Mouse (Mus musculus): ENCODE data around the gene Zp3. TPM values are rescaled to one million over a fixed set of nuclear protein-coding genes. Genes with fewer than 3 reads are reported as not detected.

The Zp3 gene
- polyA plus RNA-seq, 1 experiment from 2014 or later, result not detected

GRCm38 (mm10) chr5:135971876-135972275 lies 8.0 kb upstream of the Zp3 start:
- Histone ChIP-seq H3K27ac (ENCODE audit: low read length) (no peak overlapping the region), H3K4me1 (replicated peaks; ENCODE audit: control insufficient read depth, insufficient read depth, low read length) (no peaks in the 10 kb centered on the region), H3K9ac (replicated peaks; ENCODE audit: low read depth, low read length) (no peak overlapping the region), H3K36me3 (ENCODE audit: control insufficient read depth, insufficient read depth) (no peaks in the 10 kb centered on the region), H3K4me2 (ENCODE audit: low read length) (no peak overlapping the region), H3K27me3 (replicated peaks; ENCODE audit: control insufficient read depth, insufficient read depth, low read length) (no peaks in the 10 kb centered on the region), H3K9me3 (ENCODE audit: control insufficient read depth, low read length) (no peaks in the 10 kb centered on the region), H3K4me3 (replicated peaks; ENCODE audit: low read length) (no peak overlapping the region)
- WGBS, result 94% methylated on average over 7 of the region's 7 CpGs
- ATAC-seq, result no peak

GRCm38 (mm10) chr5:135974365-135974764 lies 5.5 kb upstream of the Zp3 start, which contains the start of gene Ssc4d:
Ssc4d (minus strand) TSS chr5:135974531.
- no peak for ATAC-seq
- H3K9me3 ChIP-seq (ENCODE audit: control insufficient read depth, low read length), result no peaks in the 10 kb centered on the region
- no peaks in the 10 kb centered on the region for H3K4me1 ChIP-seq (replicated peaks; ENCODE audit: control insufficient read depth, insufficient read depth, low read length)
- H3K27ac ChIP-seq (ENCODE audit: low read length), result no peak within 1 kb of the TSS
- H3K9ac ChIP-seq (replicated peaks; ENCODE audit: low read depth, low read length), result no peak within 1 kb of the TSS
- no peaks in the 10 kb centered on the region for H3K27me3 ChIP-seq (replicated peaks; ENCODE audit: control insufficient read depth, insufficient read depth, low read length)
- no peak within 1 kb of the TSS for H3K4me2 ChIP-seq (ENCODE audit: low read length)
- WGBS, result 19% methylated on average over 8 of the region's 9 CpGs
- H3K4me3 ChIP-seq (replicated peaks; ENCODE audit: low read length), result no peak within 1 kb of the TSS
- H3K36me3 ChIP-seq (ENCODE audit: control insufficient read depth, insufficient read depth), result no peaks in the 10 kb centered on the region

DNA sequence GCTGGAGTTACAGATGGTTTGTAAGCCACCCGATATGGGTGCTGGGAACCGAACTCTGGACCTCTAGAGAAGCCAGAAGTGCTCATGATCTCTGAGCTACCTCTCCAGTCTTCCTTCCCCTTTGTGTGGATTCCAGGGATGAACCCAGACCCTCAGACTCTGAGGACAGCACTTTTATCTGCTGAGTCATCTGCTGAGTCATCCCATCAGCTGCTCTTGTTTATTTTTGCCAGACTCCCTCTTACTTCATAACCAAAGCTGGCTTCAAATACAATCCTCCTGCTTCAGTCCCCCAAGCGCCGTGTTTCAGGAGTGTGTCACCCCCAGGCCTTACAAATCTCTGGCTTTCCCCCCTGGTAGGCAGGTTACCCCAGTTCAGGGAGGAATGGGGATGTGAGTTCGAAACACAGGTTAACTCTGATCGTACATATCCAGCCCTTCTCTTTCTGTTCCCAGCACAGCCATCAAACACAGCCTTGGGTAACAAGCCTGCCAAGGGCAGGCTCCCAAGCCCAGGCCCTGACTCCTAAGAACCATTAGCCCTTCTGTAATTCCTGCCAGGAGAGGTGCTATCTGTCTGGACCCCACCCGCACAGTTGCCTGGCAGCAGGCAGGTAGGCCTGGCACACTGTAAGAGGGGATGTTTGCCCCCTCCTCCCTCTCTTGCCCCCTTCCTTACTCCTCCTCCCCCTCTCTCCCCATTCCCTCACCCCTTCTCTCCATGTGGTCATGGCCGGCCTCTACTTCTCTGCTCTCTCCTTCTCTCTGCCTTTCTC lies 3.8 kb upstream of the Zp3 start:
- no peaks in the 10 kb centered on the region for H3K36me3 ChIP-seq (ENCODE audit: control insufficient read depth, insufficient read depth)
- no peak overlapping the region for H3K27ac ChIP-seq (ENCODE audit: low read length)
- no peak for ATAC-seq
- no peaks in the 10 kb centered on the region for H3K9me3 ChIP-seq (ENCODE audit: control insufficient read depth, low read length)
- no peaks in the 10 kb centered on the region for H3K4me1 ChIP-seq (replicated peaks; ENCODE audit: control insufficient read depth, insufficient read depth, low read length)
- no peak overlapping the region for H3K9ac ChIP-seq (replicated peaks; ENCODE audit: low read depth, low read length)
- WGBS, result 93% methylated on average over 8 of the region's 8 CpGs
- no peak overlapping the region for H3K4me3 ChIP-seq (replicated peaks; ENCODE audit: low read length)
- no peak overlapping the region for H3K4me2 ChIP-seq (ENCODE audit: low read length)
- H3K27me3 ChIP-seq (replicated peaks; ENCODE audit: control insufficient read depth, insufficient read depth, low read length), result no peaks in the 10 kb centered on the region

DNA sequence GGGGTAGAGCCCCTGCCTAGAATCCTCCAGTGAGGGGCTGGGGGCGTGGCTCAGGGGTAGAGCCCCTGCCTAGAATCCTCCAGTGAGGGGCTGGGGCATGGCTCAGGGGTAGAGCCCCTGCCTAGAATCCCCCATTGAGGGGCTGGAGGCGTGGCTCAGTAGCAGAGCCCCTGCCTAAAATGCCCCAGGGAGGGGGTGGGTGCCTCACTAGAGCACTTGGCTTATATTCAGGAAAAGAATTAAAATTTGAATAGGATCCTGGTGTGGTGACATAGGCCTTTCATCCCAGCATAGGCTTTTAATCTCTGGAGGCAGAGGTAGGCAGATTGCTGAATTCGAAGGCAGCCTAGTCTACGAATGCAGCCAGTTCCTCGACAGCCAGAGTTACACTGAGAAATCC lies 518 bp upstream of the Zp3 start:
- Histone ChIP-seq H3K4me3 (replicated peaks; ENCODE audit: low read length) (no peak overlapping the region), H3K9me3 (ENCODE audit: control insufficient read depth, low read length) (no peaks in the 10 kb centered on the region), H3K4me2 (ENCODE audit: low read length) (no peak overlapping the region), H3K4me1 (replicated peaks; ENCODE audit: control insufficient read depth, insufficient read depth, low read length) (no peaks in the 10 kb centered on the region), H3K9ac (replicated peaks; ENCODE audit: low read depth, low read length) (no peak overlapping the region), H3K27me3 (replicated peaks; ENCODE audit: control insufficient read depth, insufficient read depth, low read length) (no peaks in the 10 kb centered on the region), H3K27ac (ENCODE audit: low read length) (no peak overlapping the region), H3K36me3 (ENCODE audit: control insufficient read depth, insufficient read depth) (no peaks in the 10 kb centered on the region)
- ATAC-seq, result no peak
- 70% methylated on average over 5 of the region's 5 CpGs for WGBS

- H3K4me3 ChIP-seq (replicated peaks; ENCODE audit: low read length), result no peak overlapping the region
- no peak overlapping the region for H3K4me2 ChIP-seq (ENCODE audit: low read length)
- ATAC-seq, result no peak
- WGBS, result 37% methylated on average over 6 of the region's 6 CpGs
- H3K27me3 ChIP-seq (replicated peaks; ENCODE audit: control insufficient read depth, insufficient read depth, low read length), result no peaks in the 10 kb centered on the region
- no peak overlapping the region for H3K27ac ChIP-seq (ENCODE audit: low read length)
- no peak overlapping the region for H3K9ac ChIP-seq (replicated peaks; ENCODE audit: low read depth, low read length)
- no peaks in the 10 kb centered on the region for H3K9me3 ChIP-seq (ENCODE audit: control insufficient read depth, low read length)
- H3K36me3 ChIP-seq (ENCODE audit: control insufficient read depth, insufficient read depth), result no peaks in the 10 kb centered on the region
- H3K4me1 ChIP-seq (replicated peaks; ENCODE audit: control insufficient read depth, insufficient read depth, low read length), result 0 out of 2 replicates have a peak, but pooled peaks cover 2% of the 10 kb centered on the region
Observed at GRCm38 (mm10) chr5:135982398-135982797, 2.5 kb downstream of the Zp3 start.

GRCm38 (mm10) chr5:135984546-135985044 lies 4.7 kb downstream of the Zp3 start:
- no peaks in the 10 kb centered on the region for H3K27me3 ChIP-seq (replicated peaks; ENCODE audit: control insufficient read depth, insufficient read depth, low read length)
- 0 out of 2 replicates have a peak, but pooled peaks cover 2% of the 10 kb centered on the region for H3K4me1 ChIP-seq (replicated peaks; ENCODE audit: control insufficient read depth, insufficient read depth, low read length)
- no peak overlapping the region for H3K27ac ChIP-seq (ENCODE audit: low read length)
- WGBS, result 62% methylated on average over 6 of the region's 6 CpGs
- H3K36me3 ChIP-seq (ENCODE audit: control insufficient read depth, insufficient read depth), result no peaks in the 10 kb centered on the region
- H3K9me3 ChIP-seq (ENCODE audit: control insufficient read depth, low read length), result no peaks in the 10 kb centered on the region
- H3K4me3 ChIP-seq (replicated peaks; ENCODE audit: low read length), result no peak overlapping the region
- no peak overlapping the region for H3K9ac ChIP-seq (replicated peaks; ENCODE audit: low read depth, low read length)
- no peak overlapping the region for H3K4me2 ChIP-seq (ENCODE audit: low read length)
- ATAC-seq, result no peak

- Histone ChIP-seq H3K4me1 (replicated peaks; ENCODE audit: control insufficient read depth, insufficient read depth, low read length) (0 out of 2 replicates have a peak, but pooled peaks cover 2% of the 10 kb centered on the region), H3K27me3 (replicated peaks; ENCODE audit: control insufficient read depth, insufficient read depth, low read length) (no peaks in the 10 kb centered on the region), H3K36me3 (ENCODE audit: control insufficient read depth, insufficient read depth) (no peaks in the 10 kb centered on the region), H3K4me3 (replicated peaks; ENCODE audit: low read length) (no peak overlapping the region), H3K27ac (ENCODE audit: low read length) (no peak overlapping the region), H3K9me3 (ENCODE audit: control insufficient read depth, low read length) (no peaks in the 10 kb centered on the region), H3K9ac (replicated peaks; ENCODE audit: low read depth, low read length) (no peak overlapping the region), H3K4me2 (ENCODE audit: low read length) (no peak overlapping the region)
- ATAC-seq, result no peak
- 63% methylated on average over 11 of the region's 11 CpGs for WGBS
Observed at GRCm38 (mm10) chr5:135987248-135987647, 7.3 kb downstream of the Zp3 start.

- Histone ChIP-seq H3K4me3 (replicated peaks; ENCODE audit: low read length) (no peak overlapping the region), H3K27me3 (replicated peaks; ENCODE audit: control insufficient read depth, insufficient read depth, low read length) (no peaks in the 10 kb centered on the region), H3K4me1 (replicated peaks; ENCODE audit: control insufficient read depth, insufficient read depth, low read length) (peaks cover 7% of the 10 kb centered on the region), H3K4me2 (ENCODE audit: low read length) (no peak overlapping the region), H3K27ac (ENCODE audit: low read length) (no peak overlapping the region), H3K9me3 (ENCODE audit: control insufficient read depth, low read length) (no peaks in the 10 kb centered on the region), H3K36me3 (ENCODE audit: control insufficient read depth, insufficient read depth) (no peaks in the 10 kb centered on the region), H3K9ac (replicated peaks; ENCODE audit: low read depth, low read length) (no peak overlapping the region)
- WGBS, result 71% methylated on average over 5 of the region's 5 CpGs
- ATAC-seq, result no peak
Observed at GRCm38 (mm10) chr5:135990601-135991000, 10.7 kb downstream of the Zp3 start.

- Histone ChIP-seq H3K4me2 (ENCODE audit: low read length) (no peak overlapping the region), H3K4me1 (replicated peaks; ENCODE audit: control insufficient read depth, insufficient read depth, low read length) (peaks cover 8% of the 10 kb centered on the region), H3K4me3 (replicated peaks; ENCODE audit: low read length) (no peak overlapping the region), H3K36me3 (ENCODE audit: control insufficient read depth, insufficient read depth) (peaks cover 1% of the 10 kb centered on the region; the same call in 1 of the 2 replicates), H3K27ac (ENCODE audit: low read length) (no peak overlapping the region), H3K9me3 (ENCODE audit: control insufficient read depth, low read length) (no peaks in the 10 kb centered on the region), H3K27me3 (replicated peaks; ENCODE audit: control insufficient read depth, insufficient read depth, low read length) (no peaks in the 10 kb centered on the region), H3K9ac (replicated peaks; ENCODE audit: low read depth, low read length) (no peak overlapping the region)
- WGBS, result 58% methylated on average over 5 of the region's 5 CpGs
- ATAC-seq, result no peak
Observed at GRCm38 (mm10) chr5:135993381-135993965, 13.6 kb downstream of the Zp3 start.
